Mouse (Mus musculus) lung, adult 2 months (tissue): ENCODE measurements around the gene Fbxl16. TPM values are rescaled to one million over a fixed set of nuclear protein-coding genes. Genes with fewer than 3 reads are reported as not detected.
A peak's percentile ranks its signal among the peaks of the same experiment; 100 is the strongest.

Experiments used
- DNase-seq: peaks from one replicate; pipeline ENCODE4 v3.0.0; 2022
- H3K4me1 ChIP-seq: fragments of 200-500 bp; 2 replicates; pipeline ENCODE4 v1.6.1; 2011; ENCODE audit warnings: low read length; ENCODE audit not compliant: control insufficient read depth, insufficient read depth
- H3K4me3 ChIP-seq: fragments of 200-500 bp; replicated peaks from 2 replicates; pipeline ENCODE3; 2011; ENCODE audit warnings: low read depth, mild to moderate bottlenecking, control low read depth, low read length; ENCODE audit errors: extremely low read depth
- CTCF ChIP-seq: fragments of 200-500 bp; IDR thresholded peaks from 2 replicates; pipeline ENCODE4 v1.5.1; 2011; ENCODE audit warnings: mild to moderate bottlenecking, low read length, control low read depth; ENCODE audit not compliant: insufficient read depth
- POLR2A ChIP-seq: fragments of 200-500 bp; IDR thresholded peaks from 2 replicates; pipeline ENCODE4 v1.6.1; 2011; ENCODE audit warnings: low read depth, mild to moderate bottlenecking, control low read depth, low read length, borderline replicate concordance; ENCODE audit errors: extremely low read depth
- WGBS: fragments of 180-500 bp; shearing (Covaris S2); methylation state at CpG from one replicate; pipeline ENCODE4 v1.1.7; 2018; 5-methylcytosine and 5-hydroxymethylcytosine counted together
- polyA plus RNA-seq: library from polyadenylated mRNA; depleted of rRNA; stranded (reverse); fragments of >200 nt; gene quantifications from 2 replicates; pipeline ENCODE4 v1.2.3, GENCODE M21; 2012

The Fbxl16 gene
- polyA plus RNA-seq, 1 experiment: 5.0 TPM

GRCm38 (mm10) chr17:25844396-25844901 lies 35.6 kb downstream of the Fbxl16 start, which contains the start of gene Rhot2:
TSS of gene Rhot2 (minus strand) at chr17:25844851.
- WGBS: under 1% methylated on average over 21 of the region's 21 CpGs
- peaks cover 11% of the 10 kb centered on the region for H3K4me1 ChIP-seq
- peak; percentile 56 for TF ChIP-seq POLR2A
- no peak for TF ChIP-seq CTCF
- H3K4me3 ChIP-seq: peak within 1 kb of the TSS; percentile 75
- DNase-seq: peak; percentile 93

GRCm38 (mm10) chr17:25860229-25860628 lies 51.3 kb downstream of the Fbxl16 start:
- Histone ChIP-seq H3K4me3 (no peak overlapping the region), H3K4me1 (peaks cover 8% of the 10 kb centered on the region; the same call in 1 of the 2 replicates)
- 89% methylated on average over 6 of the region's 6 CpGs for WGBS
- DNase-seq: no peak
- no peak for TF ChIP-seq POLR2A
- TF ChIP-seq CTCF: no peak

GRCm38 (mm10) chr17:25860832-25861703 lies 52.2 kb downstream of the Fbxl16 start, which contains the start of gene Wdr90:
TSS of gene Wdr90 (minus strand) at chr17:25861501.
- Histone ChIP-seq H3K4me1 (peaks cover 8% of the 10 kb centered on the region; the same call in 1 of the 2 replicates), H3K4me3 (peak within 1 kb of the TSS; percentile 92)
- DNase-seq: peak; percentile 90
- TF ChIP-seq CTCF (no peak), POLR2A (peak; percentile 85; the same call in 1 of the 2 replicates)
- 2% methylated on average over 65 of the region's 65 CpGs for WGBS

- DNase-seq: no peak
- 9% methylated on average over 6 of the region's 6 CpGs for WGBS
- TF ChIP-seq POLR2A: no peak
- TF ChIP-seq CTCF: no peak
- H3K4me3 ChIP-seq: peak overlapping the region; percentile 92
- peaks cover 8% of the 10 kb centered on the region; the same call in 1 of the 2 replicates for H3K4me1 ChIP-seq
These were observed 53.1 kb downstream of the Fbxl16 start for GRCm38 (mm10) chr17:25861704-25862612.

GRCm38 (mm10) chr17:25863681-25864080 lies 54.8 kb downstream of the Fbxl16 start:
- Histone ChIP-seq H3K4me1 (peaks cover 15% of the 10 kb centered on the region), H3K4me3 (no peak overlapping the region)
- 90% methylated on average over 6 of the region's 6 CpGs for WGBS
- TF ChIP-seq CTCF: no peak
- no peak for TF ChIP-seq POLR2A
- DNase-seq: no peak

GRCm38 (mm10) chr17:25864311-25864710 lies 55.4 kb downstream of the Fbxl16 start:
- DNase-seq: no peak

GRCm38 (mm10) chr17:25865288-25865687 lies 56.4 kb downstream of the Fbxl16 start:
- WGBS: 87% methylated on average over 11 of the region's 11 CpGs
- H3K4me3 ChIP-seq: no peak overlapping the region
- no peak for DNase-seq
- TF ChIP-seq CTCF: no peak
- no peak for TF ChIP-seq POLR2A
- H3K4me1 ChIP-seq: peaks cover 19% of the 10 kb centered on the region

More at GRCm38 (mm10) chr17:25864311-25864710, 55.4 kb downstream of the Fbxl16 start:
- TF ChIP-seq POLR2A (no peak), CTCF (no peak)
- H3K4me3 ChIP-seq: no peak overlapping the region
- WGBS: 89% methylated on average over 14 of the region's 14 CpGs
- peaks cover 19% of the 10 kb centered on the region for H3K4me1 ChIP-seq

GRCm38 (mm10) chr17:25866172-25866571 lies 57.3 kb downstream of the Fbxl16 start:
- 97% methylated on average over 3 of the region's 3 CpGs for WGBS
- TF ChIP-seq POLR2A (no peak), CTCF (no peak)
- peaks cover 14% of the 10 kb centered on the region for H3K4me1 ChIP-seq
- H3K4me3 ChIP-seq: no peak overlapping the region
- no peak for DNase-seq

GRCm38 (mm10) chr17:25867509-25867835 lies 58.6 kb downstream of the Fbxl16 start:
- 14% methylated on average over 7 of the region's 7 CpGs for WGBS
- Histone ChIP-seq H3K4me3 (peak overlapping the region; percentile 75), H3K4me1 (peaks cover 11% of the 10 kb centered on the region)
- TF ChIP-seq POLR2A: no peak
- TF ChIP-seq CTCF: no peak
- DNase-seq: no peak
